Mouse (Mus musculus): ENCODE data around the gene Chmp1a. TPM values are rescaled to one million over a fixed set of nuclear protein-coding genes. Genes with fewer than 3 reads are reported as not detected.

Gene Chmp1a
- total and polyA plus RNA-seq, 2 experiments from 2014 or later, result 207 to 247 TPM

GRCm38 (mm10) chr8:123252925-123253324 is 40.4 kb upstream of the Chmp1a start:
- H3K27ac ChIP-seq (ENCODE audit: low read depth, low read length), result no peak overlapping the region

GRCm38 (mm10) chr8:123250940-123251339 is 38.4 kb upstream of the Chmp1a start:
- Histone ChIP-seq H3K36me3 (ENCODE audit: insufficient read depth) (peaks cover 50% of the 10 kb centered on the region), H3K4me2 (ENCODE audit: low read depth) (no peak overlapping the region), H3K4me3 (ENCODE audit: low read depth, low read length) (no peak overlapping the region), H3K27me3 (ENCODE audit: insufficient read depth, low read length) (no peaks in the 10 kb centered on the region), H3K4me1 (ENCODE audit: insufficient read depth) (peaks cover 10% of the 10 kb centered on the region), H3K9ac (no peak overlapping the region), H3K9me3 (ENCODE audit: low read length) (no peaks in the 10 kb centered on the region), H3K27ac (ENCODE audit: low read depth, low read length) (no peak overlapping the region)
- 97% methylated on average over 5 of the region's 5 CpGs for WGBS
- no peak for TF ChIP-seq CTCF (IDR thresholded peaks at IDR 0.05; ENCODE audit: low read depth)
- ATAC-seq (no peak), DNase-seq (no peak)

More at GRCm38 (mm10) chr8:123252925-123253324, 40.4 kb upstream of the Chmp1a start:
- no peak for TF ChIP-seq CTCF (IDR thresholded peaks at IDR 0.05; ENCODE audit: low read depth)
- H3K9ac ChIP-seq, result peak overlapping the region; percentile 85
- peak overlapping the region; percentile 95 for H3K4me3 ChIP-seq (ENCODE audit: low read depth, low read length)
- DNase-seq (no peak), ATAC-seq (no peak)
- 54% methylated on average over 4 of the region's 4 CpGs for WGBS
- peak overlapping the region; percentile 88 for H3K4me2 ChIP-seq (ENCODE audit: low read depth)
- H3K36me3 ChIP-seq (ENCODE audit: insufficient read depth), result peaks cover 50% of the 10 kb centered on the region
- H3K9me3 ChIP-seq (ENCODE audit: low read length), result no peaks in the 10 kb centered on the region
- no peaks in the 10 kb centered on the region for H3K27me3 ChIP-seq (ENCODE audit: insufficient read depth, low read length)
- H3K4me1 ChIP-seq (ENCODE audit: insufficient read depth), result peaks cover 10% of the 10 kb centered on the region

- WGBS, result 92% methylated on average over 8 of the region's 8 CpGs
- Histone ChIP-seq H3K27ac (ENCODE audit: low read depth, low read length) (no peak overlapping the region), H3K9ac (no peak overlapping the region), H3K4me3 (ENCODE audit: low read depth, low read length) (no peak overlapping the region), H3K9me3 (ENCODE audit: low read length) (no peaks in the 10 kb centered on the region), H3K27me3 (ENCODE audit: insufficient read depth, low read length) (no peaks in the 10 kb centered on the region), H3K4me1 (ENCODE audit: insufficient read depth) (peaks cover 4% of the 10 kb centered on the region; the same call in 1 of the 2 replicates), H3K36me3 (ENCODE audit: insufficient read depth) (peaks cover 74% of the 10 kb centered on the region), H3K4me2 (ENCODE audit: low read depth) (no peak overlapping the region)
- ATAC-seq (no peak), DNase-seq (no peak)
- TF ChIP-seq CTCF (IDR thresholded peaks at IDR 0.05; ENCODE audit: low read depth), result no peak
These were observed 36.0 kb upstream of the Chmp1a start for GRCm38 (mm10) chr8:123248596-123248995.

GRCm38 (mm10) chr8:123247748-123248147 is 35.2 kb upstream of the Chmp1a start:
- H3K9me3 ChIP-seq (ENCODE audit: low read length), result no peaks in the 10 kb centered on the region
- no peak overlapping the region for H3K4me2 ChIP-seq (ENCODE audit: low read depth)

GRCm38 (mm10) chr8:123245543-123245942 is 33.0 kb upstream of the Chmp1a start:
- no peak overlapping the region for H3K27ac ChIP-seq (ENCODE audit: low read depth, low read length)
- H3K36me3 ChIP-seq (ENCODE audit: insufficient read depth), result peaks cover 86% of the 10 kb centered on the region
- H3K9me3 ChIP-seq (ENCODE audit: low read length), result no peaks in the 10 kb centered on the region
- WGBS, result 87% methylated on average over 12 of the region's 12 CpGs
- DNase-seq (no peak), ATAC-seq (no peak)
- no peak overlapping the region for H3K4me3 ChIP-seq (ENCODE audit: low read depth, low read length)
- no peak overlapping the region for H3K9ac ChIP-seq
- no peaks in the 10 kb centered on the region for H3K4me1 ChIP-seq (ENCODE audit: insufficient read depth)
- no peaks in the 10 kb centered on the region for H3K27me3 ChIP-seq (ENCODE audit: insufficient read depth, low read length)
- no peak for TF ChIP-seq CTCF (IDR thresholded peaks at IDR 0.05; ENCODE audit: low read depth)
- H3K4me2 ChIP-seq (ENCODE audit: low read depth), result no peak overlapping the region

More at GRCm38 (mm10) chr8:123247748-123248147, 35.2 kb upstream of the Chmp1a start:
- no peaks in the 10 kb centered on the region for H3K27me3 ChIP-seq (ENCODE audit: insufficient read depth, low read length)
- ATAC-seq, result no peak
- no peak overlapping the region for H3K4me3 ChIP-seq (ENCODE audit: low read depth, low read length)
- no peak for DNase-seq
- peaks cover 82% of the 10 kb centered on the region for H3K36me3 ChIP-seq (ENCODE audit: insufficient read depth)
- no peak overlapping the region for H3K27ac ChIP-seq (ENCODE audit: low read depth, low read length)
- 96% methylated on average over 6 of the region's 6 CpGs for WGBS
- no peak for TF ChIP-seq CTCF (IDR thresholded peaks at IDR 0.05; ENCODE audit: low read depth)
- H3K9ac ChIP-seq, result no peak overlapping the region
- H3K4me1 ChIP-seq (ENCODE audit: insufficient read depth), result no peaks in the 10 kb centered on the region

- no peaks in the 10 kb centered on the region for H3K4me1 ChIP-seq (ENCODE audit: insufficient read depth)
These were observed 31.8 kb upstream of the Chmp1a start for GRCm38 (mm10) chr8:123244382-123244781.

GRCm38 (mm10) chr8:123243053-123243452 is 30.5 kb upstream of the Chmp1a start:
- TF ChIP-seq CTCF (IDR thresholded peaks at IDR 0.05; ENCODE audit: low read depth), result no peak
- Histone ChIP-seq H3K36me3 (ENCODE audit: insufficient read depth) (peaks cover 64% of the 10 kb centered on the region), H3K9me3 (ENCODE audit: low read length) (no peaks in the 10 kb centered on the region), H3K27ac (ENCODE audit: low read depth, low read length) (no peak overlapping the region), H3K4me2 (ENCODE audit: low read depth) (no peak overlapping the region), H3K4me3 (ENCODE audit: low read depth, low read length) (no peak overlapping the region), H3K4me1 (ENCODE audit: insufficient read depth) (no peaks in the 10 kb centered on the region), H3K9ac (no peak overlapping the region), H3K27me3 (ENCODE audit: insufficient read depth, low read length) (no peaks in the 10 kb centered on the region)
- no peak for ATAC-seq
- 66% methylated on average over 11 of the region's 11 CpGs for WGBS
- DNase-seq, result no peak

More at GRCm38 (mm10) chr8:123244382-123244781, 31.8 kb upstream of the Chmp1a start:
- 91% methylated on average over 4 of the region's 4 CpGs for WGBS
- Histone ChIP-seq H3K4me3 (ENCODE audit: low read depth, low read length) (no peak overlapping the region), H3K27me3 (ENCODE audit: insufficient read depth, low read length) (no peaks in the 10 kb centered on the region), H3K9ac (no peak overlapping the region), H3K9me3 (ENCODE audit: low read length) (no peaks in the 10 kb centered on the region), H3K27ac (ENCODE audit: low read depth, low read length) (no peak overlapping the region), H3K36me3 (ENCODE audit: insufficient read depth) (peaks cover 78% of the 10 kb centered on the region), H3K4me2 (ENCODE audit: low read depth) (no peak overlapping the region)
- ATAC-seq, result no peak
- no peak for DNase-seq
- TF ChIP-seq CTCF (IDR thresholded peaks at IDR 0.05; ENCODE audit: low read depth), result no peak
